Mouse (Mus musculus): ENCODE results near the gene Ssbp2. TPM values are rescaled to one million over a fixed set of nuclear protein-coding genes. Genes with fewer than 3 reads are reported as not detected.
A peak's percentile ranks its signal among the peaks of the same experiment; 100 is the strongest.

Gene Ssbp2
- polyA plus RNA-seq, 1 experiment from 2014 or later = 112 TPM

DNA sequence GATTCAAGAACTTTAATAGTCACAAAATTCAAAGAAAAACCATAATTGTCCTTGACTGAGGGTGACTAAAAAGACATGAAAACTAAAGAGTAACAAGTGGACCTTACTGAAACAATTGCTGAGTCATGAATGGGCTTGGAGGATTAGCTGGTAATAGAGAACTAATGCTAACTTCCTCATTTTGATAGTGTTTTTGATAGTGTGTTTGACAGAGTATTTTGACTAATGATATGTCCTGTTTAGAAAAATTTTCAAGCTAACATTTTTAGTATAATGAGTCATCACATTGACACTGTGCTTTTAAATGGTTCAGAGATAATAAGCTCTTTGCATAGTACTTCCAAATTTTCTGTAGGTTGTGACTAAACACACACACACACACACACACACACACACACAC lies 267.8 kb downstream of the Ssbp2 start:
- Histone ChIP-seq H3K4me3 (ENCODE audit: control insufficient read depth in 1 of 2, insufficient read depth in 1 of 2, low read depth in 1 of 2, low read length in 2 of 2) (no peak overlapping the region), H3K9me3 (ENCODE audit: control insufficient read depth, low read length) (no peaks in the 10 kb centered on the region), H3K27me3 (ENCODE audit: control insufficient read depth, insufficient read depth, low read length) (no peaks in the 10 kb centered on the region), H3K4me1 (ENCODE audit: control insufficient read depth in 2 of 2, insufficient read depth in 2 of 2, low read length in 2 of 2) (no peaks in the 10 kb centered on the region), H3K4me2 (ENCODE audit: low read length) (no peak overlapping the region), H3K9ac (ENCODE audit: low read length) (no peak overlapping the region), H3K36me3 (ENCODE audit: control insufficient read depth, insufficient read depth, low read length) (no peaks in the 10 kb centered on the region), H3K27ac (replicated peaks in 1 of 2; ENCODE audit: control insufficient read depth in 1 of 2, insufficient read depth in 1 of 2, low read depth in 2 of 2, low read length in 2 of 2) (no peak overlapping the region)
- ATAC-seq (ENCODE audit: insufficient number of reproducible peaks, insufficient read depth, low FRiP score, low read depth) = no peak

DNA sequence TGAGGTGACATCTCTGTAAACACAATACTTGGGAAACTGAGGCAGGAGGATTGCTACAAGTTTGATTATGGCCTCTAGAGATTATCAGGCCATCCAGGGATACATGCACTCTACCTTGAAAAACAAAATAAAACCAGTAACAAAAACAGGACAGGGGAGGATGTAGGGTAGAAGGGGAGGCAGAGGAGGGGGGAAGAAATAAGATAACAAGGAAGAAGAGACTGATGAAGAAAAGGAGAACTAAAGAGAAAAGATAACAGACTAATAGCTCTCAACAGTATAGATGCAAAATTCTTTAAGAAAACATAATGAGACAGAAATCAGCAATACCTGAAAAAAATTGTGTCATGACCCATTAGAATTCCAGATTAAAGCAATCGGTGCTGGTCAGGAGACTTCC lies 277.1 kb downstream of the Ssbp2 start:
- Histone ChIP-seq H3K27me3 (ENCODE audit: control insufficient read depth, insufficient read depth, low read length) (no peaks in the 10 kb centered on the region), H3K4me1 (ENCODE audit: control insufficient read depth in 2 of 2, insufficient read depth in 2 of 2, low read length in 2 of 2) (no peaks in the 10 kb centered on the region; a peak in 1 of 4 replicates), H3K36me3 (ENCODE audit: control insufficient read depth, insufficient read depth, low read length) (no peaks in the 10 kb centered on the region), H3K9me3 (ENCODE audit: control insufficient read depth, low read length) (no peaks in the 10 kb centered on the region), H3K4me2 (ENCODE audit: low read length) (no peak overlapping the region), H3K9ac (ENCODE audit: low read length) (no peak overlapping the region), H3K27ac (replicated peaks in 1 of 2; ENCODE audit: control insufficient read depth in 1 of 2, insufficient read depth in 1 of 2, low read depth in 2 of 2, low read length in 2 of 2) (no peak overlapping the region), H3K4me3 (ENCODE audit: control insufficient read depth in 1 of 2, insufficient read depth in 1 of 2, low read depth in 1 of 2, low read length in 2 of 2) (no peak overlapping the region)
- WGBS = 83% methylated on average over 1 of the region's 1 CpGs
- no peak for ATAC-seq (ENCODE audit: insufficient number of reproducible peaks, insufficient read depth, low FRiP score, low read depth)

DNA sequence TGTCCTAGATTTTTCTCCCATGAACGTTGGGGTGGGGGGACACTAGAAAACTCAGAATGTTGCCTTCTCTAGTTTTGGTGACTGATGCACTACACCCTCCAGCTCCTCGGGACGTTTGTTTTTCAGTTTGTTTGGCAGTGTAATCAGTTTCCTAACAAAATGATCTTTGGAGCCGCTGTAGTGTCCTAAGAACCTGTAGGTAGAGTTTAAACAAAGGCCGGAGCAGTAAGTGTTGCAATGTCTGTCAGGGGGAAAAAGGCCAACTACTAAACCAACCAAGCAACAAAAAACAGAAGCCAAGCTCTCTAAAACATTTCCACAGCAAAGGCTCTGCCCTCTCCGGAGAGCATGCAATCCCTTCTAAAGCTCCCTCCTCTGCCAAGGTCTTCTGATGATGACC lies 280.8 kb downstream of the Ssbp2 start:
- peak overlapping the region; percentile 89 for H3K4me2 ChIP-seq (ENCODE audit: low read length)
- H3K27me3 ChIP-seq (ENCODE audit: control insufficient read depth, insufficient read depth, low read length) = no peaks in the 10 kb centered on the region
- H3K27ac ChIP-seq (replicated peaks in 1 of 2; ENCODE audit: control insufficient read depth in 1 of 2, insufficient read depth in 1 of 2, low read depth in 2 of 2, low read length in 2 of 2) = no peak overlapping the region
- ATAC-seq (ENCODE audit: insufficient number of reproducible peaks, insufficient read depth, low FRiP score, low read depth) = no peak
- no peaks in the 10 kb centered on the region; a peak in 1 of 4 replicates for H3K4me1 ChIP-seq (ENCODE audit: control insufficient read depth in 2 of 2, insufficient read depth in 2 of 2, low read length in 2 of 2)
- WGBS = 72% methylated on average over 6 of the region's 6 CpGs
- no peaks in the 10 kb centered on the region for H3K9me3 ChIP-seq (ENCODE audit: control insufficient read depth, low read length)
- H3K9ac ChIP-seq (ENCODE audit: low read length) = 0 out of 2 replicates have a peak overlapping the region, but pooled peaks have one; percentile 61
- H3K4me3 ChIP-seq (ENCODE audit: control insufficient read depth in 1 of 2, insufficient read depth in 1 of 2, low read depth in 1 of 2, low read length in 2 of 2) = peak overlapping the region in 1 of 2 experiments; percentile 45; a peak in 2 of 4 replicates
- no peaks in the 10 kb centered on the region for H3K36me3 ChIP-seq (ENCODE audit: control insufficient read depth, insufficient read depth, low read length)

DNA sequence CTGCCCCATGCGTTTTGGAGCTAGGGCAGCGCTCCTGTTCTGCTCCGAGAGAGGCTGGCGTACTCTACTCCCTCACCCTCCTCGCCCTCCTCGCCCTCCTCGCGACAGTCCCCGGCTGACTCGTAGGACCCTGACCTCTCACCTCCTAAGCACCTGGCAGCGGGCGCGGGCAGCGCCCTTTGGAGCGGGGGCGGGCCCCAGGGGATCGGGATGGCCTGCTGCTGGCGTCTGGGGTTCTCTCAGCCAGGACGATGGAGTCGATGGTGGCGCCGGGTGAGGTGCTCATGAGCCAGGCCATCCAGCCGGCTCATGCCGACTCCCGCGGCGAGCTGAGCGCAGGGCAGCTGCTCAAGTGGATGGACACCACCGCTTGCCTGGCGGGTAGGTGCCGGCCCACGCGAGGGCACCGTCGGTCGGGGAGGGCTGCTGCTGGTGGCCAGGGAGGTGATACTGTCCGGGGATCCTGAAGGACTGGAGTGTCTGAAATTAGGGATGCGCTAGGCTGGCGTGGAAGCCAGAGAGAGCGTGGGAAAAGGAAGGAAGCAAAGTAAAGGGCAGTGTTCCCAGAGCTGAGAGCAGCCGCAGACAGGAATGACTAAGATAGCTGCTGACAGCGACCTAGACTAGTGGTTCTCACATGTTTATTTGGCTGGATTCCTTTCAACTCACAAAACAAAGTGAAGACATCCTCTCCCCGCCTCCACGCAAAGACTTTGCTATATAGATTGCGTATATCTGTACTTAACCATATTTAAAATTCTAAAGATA lies 281.4 kb downstream of the Ssbp2 start, which contains the start of gene Acot12:
Gene Acot12, plus strand, starts transcription at position 233 of the 768 bp plus-strand sequence.
- H3K9ac ChIP-seq (ENCODE audit: low read length) = peak within 1 kb of the TSS; percentile 61
- WGBS = 6% methylated on average over 45 of the region's 45 CpGs
- H3K27ac ChIP-seq (replicated peaks in 1 of 2; ENCODE audit: control insufficient read depth in 1 of 2, insufficient read depth in 1 of 2, low read depth in 2 of 2, low read length in 2 of 2) = no peak within 1 kb of the TSS
- H3K4me2 ChIP-seq (ENCODE audit: low read length) = peak within 1 kb of the TSS; percentile 89
- no peaks in the 10 kb centered on the region for H3K27me3 ChIP-seq (ENCODE audit: control insufficient read depth, insufficient read depth, low read length)
- H3K36me3 ChIP-seq (ENCODE audit: control insufficient read depth, insufficient read depth, low read length) = no peaks in the 10 kb centered on the region
- ATAC-seq (ENCODE audit: insufficient number of reproducible peaks, insufficient read depth, low FRiP score, low read depth) = no peak
- H3K4me1 ChIP-seq (ENCODE audit: control insufficient read depth in 2 of 2, insufficient read depth in 2 of 2, low read length in 2 of 2) = no peaks in the 10 kb centered on the region; a peak in 1 of 4 replicates
- H3K9me3 ChIP-seq (ENCODE audit: control insufficient read depth, low read length) = no peaks in the 10 kb centered on the region
- H3K4me3 ChIP-seq (ENCODE audit: control insufficient read depth in 1 of 2, insufficient read depth in 1 of 2, low read depth in 1 of 2, low read length in 2 of 2) = peak within 1 kb of the TSS; percentile 27 to 45

DNA sequence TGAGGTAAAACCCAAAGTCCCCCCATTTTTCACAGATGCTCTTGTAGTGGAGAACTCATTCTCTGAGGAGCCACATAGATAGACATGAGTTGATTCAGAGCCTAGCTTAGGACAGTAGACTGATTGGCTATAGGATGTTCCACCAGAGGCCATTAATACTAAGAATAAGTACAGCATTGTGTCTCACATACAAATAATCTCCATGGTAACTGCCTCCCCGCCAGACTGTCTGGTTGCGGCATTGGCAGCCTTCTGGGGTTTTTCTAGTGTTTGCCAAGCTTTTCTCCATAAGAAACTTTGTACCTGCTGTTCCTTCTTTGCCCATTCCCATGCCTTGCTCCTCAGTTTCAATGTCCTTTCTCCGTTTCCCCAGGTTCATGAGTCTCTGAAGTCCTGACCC lies 283.1 kb downstream of the Ssbp2 start:
- Histone ChIP-seq H3K4me3 (ENCODE audit: control insufficient read depth in 1 of 2, insufficient read depth in 1 of 2, low read depth in 1 of 2, low read length in 2 of 2) (no peak overlapping the region), H3K27me3 (ENCODE audit: control insufficient read depth, insufficient read depth, low read length) (no peaks in the 10 kb centered on the region), H3K4me1 (ENCODE audit: control insufficient read depth in 2 of 2, insufficient read depth in 2 of 2, low read length in 2 of 2) (no peaks in the 10 kb centered on the region; a peak in 1 of 4 replicates), H3K36me3 (ENCODE audit: control insufficient read depth, insufficient read depth, low read length) (no peaks in the 10 kb centered on the region), H3K9me3 (ENCODE audit: control insufficient read depth, low read length) (no peaks in the 10 kb centered on the region), H3K4me2 (ENCODE audit: low read length) (no peak overlapping the region), H3K9ac (ENCODE audit: low read length) (no peak overlapping the region), H3K27ac (replicated peaks in 1 of 2; ENCODE audit: control insufficient read depth in 1 of 2, insufficient read depth in 1 of 2, low read depth in 2 of 2, low read length in 2 of 2) (no peak overlapping the region)
- ATAC-seq (ENCODE audit: insufficient number of reproducible peaks, insufficient read depth, low FRiP score, low read depth) = no peak
- WGBS = 89% methylated on average over 3 of the region's 3 CpGs

DNA sequence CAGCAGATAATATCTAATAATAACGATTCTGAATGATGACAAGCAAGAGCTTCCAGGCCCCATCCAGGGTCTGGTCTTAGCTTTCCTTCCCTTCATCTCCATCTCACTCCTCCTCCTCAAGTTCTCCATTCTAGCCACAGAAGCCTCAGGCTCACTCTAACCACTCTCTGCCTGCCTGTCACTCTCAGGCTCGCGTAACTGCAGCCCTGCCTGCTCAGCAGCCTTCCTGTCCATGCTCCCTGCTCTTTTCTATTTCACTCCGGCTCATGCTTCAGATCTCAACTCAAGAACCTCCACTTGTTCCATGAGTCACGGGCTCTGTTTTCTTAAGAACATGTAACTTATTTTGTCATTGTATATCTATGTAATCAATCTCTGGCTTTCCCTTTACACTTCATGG lies 286.4 kb downstream of the Ssbp2 start:
- H3K4me1 ChIP-seq (ENCODE audit: control insufficient read depth in 2 of 2, insufficient read depth in 2 of 2, low read length in 2 of 2) = no peaks in the 10 kb centered on the region; a peak in 1 of 4 replicates
- no peaks in the 10 kb centered on the region for H3K36me3 ChIP-seq (ENCODE audit: control insufficient read depth, insufficient read depth, low read length)
- H3K27me3 ChIP-seq (ENCODE audit: control insufficient read depth, insufficient read depth, low read length) = no peaks in the 10 kb centered on the region
- H3K27ac ChIP-seq (replicated peaks in 1 of 2; ENCODE audit: control insufficient read depth in 1 of 2, insufficient read depth in 1 of 2, low read depth in 2 of 2, low read length in 2 of 2) = no peak overlapping the region
- WGBS = 74% methylated on average over 5 of the region's 5 CpGs
- no peak for ATAC-seq (ENCODE audit: insufficient number of reproducible peaks, insufficient read depth, low FRiP score, low read depth)
- H3K4me3 ChIP-seq (ENCODE audit: control insufficient read depth in 1 of 2, insufficient read depth in 1 of 2, low read depth in 1 of 2, low read length in 2 of 2) = no peak overlapping the region
- no peaks in the 10 kb centered on the region for H3K9me3 ChIP-seq (ENCODE audit: control insufficient read depth, low read length)
- H3K9ac ChIP-seq (ENCODE audit: low read length) = no peak overlapping the region
- H3K4me2 ChIP-seq (ENCODE audit: low read length) = no peak overlapping the region

DNA sequence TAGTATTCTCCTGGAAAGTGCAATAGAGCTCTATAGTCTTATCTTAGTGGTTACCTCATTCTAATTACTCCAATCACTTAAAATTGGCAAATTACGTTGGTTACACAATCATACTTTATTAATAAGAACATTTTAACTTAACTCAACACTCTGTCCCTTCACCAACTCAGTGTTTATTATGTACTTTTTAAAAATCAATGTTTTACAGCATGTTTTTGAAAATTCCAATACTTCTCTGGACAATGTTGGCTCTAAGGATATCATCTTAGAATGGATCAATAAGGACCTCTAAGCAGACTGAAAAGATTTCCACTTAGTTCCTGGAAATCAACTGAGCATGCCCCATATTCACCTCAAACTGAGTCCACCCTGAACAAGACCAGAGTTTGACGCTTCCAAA lies 288.3 kb downstream of the Ssbp2 start:
- no peaks in the 10 kb centered on the region for H3K9me3 ChIP-seq (ENCODE audit: control insufficient read depth, low read length)

DNA sequence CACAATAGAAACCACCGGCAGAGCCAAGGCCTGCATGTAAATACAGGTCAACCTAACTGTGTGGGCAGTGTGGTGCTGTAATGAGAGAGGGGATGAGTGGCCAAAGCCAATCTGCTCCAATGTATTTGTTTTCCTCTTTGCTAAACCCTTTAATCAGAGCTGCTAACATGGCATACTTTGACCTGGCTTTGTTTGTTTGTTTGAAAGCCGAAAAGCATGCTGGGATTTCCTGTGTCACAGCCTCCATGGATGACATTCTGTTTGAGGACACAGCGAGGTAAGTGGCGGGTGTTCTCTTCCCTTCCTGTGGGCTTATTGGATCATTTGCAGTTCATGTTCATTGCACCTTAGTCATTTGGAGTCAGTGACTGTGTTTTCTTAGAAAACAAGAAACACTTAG lies 289.9 kb downstream of the Ssbp2 start:
- Histone ChIP-seq H3K27ac (replicated peaks in 1 of 2; ENCODE audit: control insufficient read depth in 1 of 2, insufficient read depth in 1 of 2, low read depth in 2 of 2, low read length in 2 of 2) (no peak overlapping the region), H3K9ac (ENCODE audit: low read length) (no peak overlapping the region), H3K4me2 (ENCODE audit: low read length) (no peak overlapping the region), H3K9me3 (ENCODE audit: control insufficient read depth, low read length) (no peaks in the 10 kb centered on the region), H3K4me1 (ENCODE audit: control insufficient read depth in 2 of 2, insufficient read depth in 2 of 2, low read length in 2 of 2) (no peaks in the 10 kb centered on the region), H3K27me3 (ENCODE audit: control insufficient read depth, insufficient read depth, low read length) (no peaks in the 10 kb centered on the region), H3K4me3 (ENCODE audit: control insufficient read depth in 1 of 2, insufficient read depth in 1 of 2, low read depth in 1 of 2, low read length in 2 of 2) (no peak overlapping the region), H3K36me3 (ENCODE audit: control insufficient read depth, insufficient read depth, low read length) (no peaks in the 10 kb centered on the region)
- ATAC-seq (ENCODE audit: insufficient number of reproducible peaks, insufficient read depth, low FRiP score, low read depth) = no peak
- WGBS = 67% methylated on average over 4 of the region's 4 CpGs

More for the DNA sequence above, 288.3 kb downstream of the Ssbp2 start:
- H3K4me1 ChIP-seq (ENCODE audit: control insufficient read depth in 2 of 2, insufficient read depth in 2 of 2, low read length in 2 of 2) = no peaks in the 10 kb centered on the region
- H3K36me3 ChIP-seq (ENCODE audit: control insufficient read depth, insufficient read depth, low read length) = no peaks in the 10 kb centered on the region
- no peak overlapping the region for H3K27ac ChIP-seq (replicated peaks in 1 of 2; ENCODE audit: control insufficient read depth in 1 of 2, insufficient read depth in 1 of 2, low read depth in 2 of 2, low read length in 2 of 2)
- H3K27me3 ChIP-seq (ENCODE audit: control insufficient read depth, insufficient read depth, low read length) = no peaks in the 10 kb centered on the region
- H3K4me3 ChIP-seq (ENCODE audit: control insufficient read depth in 1 of 2, insufficient read depth in 1 of 2, low read depth in 1 of 2, low read length in 2 of 2) = no peak overlapping the region
- H3K4me2 ChIP-seq (ENCODE audit: low read length) = no peak overlapping the region
- ATAC-seq (ENCODE audit: insufficient number of reproducible peaks, insufficient read depth, low FRiP score, low read depth) = no peak
- WGBS = 88% methylated on average over 2 of the region's 2 CpGs
- H3K9ac ChIP-seq (ENCODE audit: low read length) = no peak overlapping the region

Measured in heart, embryonic 14.5 days (tissue).